Mouse (Mus musculus): ENCODE measurements at regions not wholly inside any gene's neighbourhood (a gene's known extent, or its start where the extent isn't known, plus 50 kb on each side); places are given as distances from the start of the nearest gene placed in this dataset.

DNA sequence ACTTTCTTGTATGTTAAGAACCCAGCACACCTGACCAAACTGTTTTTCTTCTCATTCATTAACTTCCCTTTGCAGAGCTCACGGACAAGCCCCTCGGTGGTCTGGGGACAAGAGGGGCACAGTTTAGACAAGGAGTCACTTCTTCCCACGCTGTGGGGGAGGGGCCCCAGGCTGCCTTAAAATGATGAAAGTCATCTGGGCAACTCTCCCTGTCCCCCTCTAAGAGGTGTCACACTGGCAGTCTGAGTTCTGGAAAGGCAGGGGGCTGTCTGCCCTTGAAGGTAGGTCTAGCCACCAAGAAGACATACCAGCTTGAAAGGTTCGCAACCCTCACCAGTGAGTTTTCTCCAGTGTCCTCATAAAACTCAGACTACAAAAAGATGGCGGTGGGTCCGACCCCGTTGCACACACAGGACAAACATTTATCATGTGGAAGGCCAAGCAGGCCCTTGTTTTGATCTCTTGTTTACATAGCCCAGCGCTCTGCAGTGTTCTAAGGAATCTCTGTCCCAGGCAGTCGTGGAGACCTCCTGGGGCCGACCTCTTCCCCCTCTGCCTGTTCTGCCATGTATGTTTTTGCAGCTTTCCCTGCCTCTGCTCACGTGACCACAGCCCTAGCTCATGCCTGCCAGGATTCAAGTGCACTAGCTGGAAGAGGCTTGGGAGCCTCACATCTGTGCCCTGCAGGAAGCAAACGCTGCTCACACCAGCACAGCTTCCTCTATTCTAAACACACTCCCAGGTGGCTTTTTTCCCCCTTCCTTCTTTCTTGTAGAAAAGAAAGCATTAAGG, 259.2 kb downstream of the Cxcl12 start:
- H3K79me2 ChIP-seq (ENCODE audit: control insufficient read depth, insufficient read depth, low read length, poor library complexity) = no peaks in the 10 kb centered on the region
- TF ChIP-seq POLR2A (IDR thresholded peaks at IDR 0.05; ENCODE audit: control insufficient read depth in 1 of 2, insufficient read depth in 1 of 2, low read depth in 1 of 2, low read length in 2 of 2, poor library complexity in 1 of 2) (no peak), SIN3A (IDR thresholded peaks at IDR 0.05; ENCODE audit: low read length) (no peak), RAD21 (IDR thresholded peaks at IDR 0.05; ENCODE audit: low read depth, low read length) (no peak), MXI1 (IDR thresholded peaks at IDR 0.05; ENCODE audit: low read depth, low read length) (no peak), MEF2A (IDR thresholded peaks at IDR 0.05; ENCODE audit: extremely low read depth, insufficient replicate concordance, low read depth, low read length, poor library complexity, severe bottlenecking) (no peak), RCOR1 (IDR thresholded peaks at IDR 0.05; ENCODE audit: low read depth, low read length) (no peak), NELFE (IDR thresholded peaks at IDR 0.05; ENCODE audit: low read depth, low read length) (no peak), SMC3 (IDR thresholded peaks at IDR 0.05; ENCODE audit: low read depth, low read length) (no peak), ZNF384 (IDR thresholded peaks at IDR 0.05; ENCODE audit: low read depth, low read length) (no peak), NRF1 (IDR thresholded peaks at IDR 0.05; ENCODE audit: insufficient read depth, low read depth, low read length, poor library complexity, severe bottlenecking) (no peak), ZKSCAN1 (IDR thresholded peaks at IDR 0.05; ENCODE audit: low read depth, low read length) (no peak), ELF1 (IDR thresholded peaks at IDR 0.05; ENCODE audit: low read depth, low read length) (no peak), ETS1 (IDR thresholded peaks at IDR 0.05; ENCODE audit: low read depth, low read length) (no peak), MYC (IDR thresholded peaks at IDR 0.05; ENCODE audit: low read depth, low read length) (no peak), POLR2AphosphoS5 (IDR thresholded peaks at IDR 0.05; ENCODE audit: borderline replicate concordance, low read depth, low read length) (no peak), USF1 (IDR thresholded peaks at IDR 0.05; ENCODE audit: low read depth, low read length) (no peak), TCF12 (IDR thresholded peaks at IDR 0.05; ENCODE audit: low read depth, low read length) (no peak)
- no peak overlapping the region for H3K9ac ChIP-seq (ENCODE audit: control insufficient read depth, low read depth, low read length, poor library complexity, severe bottlenecking)
- no peak overlapping the region for H3K4me3 ChIP-seq (ENCODE audit: control insufficient read depth in 1 of 2, insufficient read depth in 1 of 2, low read depth in 2 of 2, low read length in 2 of 2)
- no peak overlapping the region for H3K27ac ChIP-seq (ENCODE audit: control insufficient read depth, low read depth, low read length)
- H3K9me3 ChIP-seq (replicated peaks; ENCODE audit: insufficient read depth, low read length) = no peaks in the 10 kb centered on the region
- no peaks in the 10 kb centered on the region for H3K27me3 ChIP-seq (ENCODE audit: control insufficient read depth in 1 of 2, insufficient read depth in 2 of 2, low read length in 2 of 2)
- no peak for DNase-seq (ENCODE audit: low read depth, low spot score)
- H3K36me3 ChIP-seq (ENCODE audit: control insufficient read depth in 1 of 2, insufficient read depth in 2 of 2, low read length in 2 of 2) = no peaks in the 10 kb centered on the region
- H3K4me1 ChIP-seq (ENCODE audit: control insufficient read depth in 1 of 2, insufficient read depth in 2 of 2, low read length in 2 of 2) = no peaks in the 10 kb centered on the region

DNA sequence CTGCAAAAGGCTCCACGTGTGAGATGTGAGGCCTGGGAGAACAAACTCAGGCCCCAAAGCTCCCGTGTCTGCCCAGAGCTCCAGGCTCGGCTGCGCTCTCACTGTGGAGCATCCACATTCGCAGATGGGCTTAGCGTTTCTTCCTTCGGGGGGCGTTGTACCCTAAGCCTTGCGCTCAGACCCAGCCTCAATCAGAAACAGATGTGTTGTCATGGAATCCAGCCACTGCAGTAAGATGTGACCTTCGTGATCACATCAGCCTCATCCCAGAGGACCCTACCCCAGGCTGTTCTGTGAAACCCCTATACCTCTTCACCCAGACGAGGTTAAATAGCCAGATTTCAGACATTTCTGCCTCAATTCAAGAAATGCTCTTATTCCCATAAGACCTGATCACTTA, 260.1 kb downstream of the Cxcl12 start:
- no peaks in the 10 kb centered on the region for H3K4me1 ChIP-seq (ENCODE audit: control insufficient read depth in 1 of 2, insufficient read depth in 2 of 2, low read length in 2 of 2)
- H3K79me2 ChIP-seq (ENCODE audit: control insufficient read depth, insufficient read depth, low read length, poor library complexity) = no peaks in the 10 kb centered on the region
- H3K27ac ChIP-seq (ENCODE audit: control insufficient read depth, low read depth, low read length) = no peak overlapping the region

More for the DNA sequence above, 260.1 kb downstream of the Cxcl12 start:
- no peak for DNase-seq (ENCODE audit: low read depth, low spot score)
- Histone ChIP-seq H3K4me3 (ENCODE audit: control insufficient read depth in 1 of 2, insufficient read depth in 1 of 2, low read depth in 2 of 2, low read length in 2 of 2) (no peak overlapping the region), H3K27me3 (ENCODE audit: control insufficient read depth in 1 of 2, insufficient read depth in 2 of 2, low read length in 2 of 2) (no peaks in the 10 kb centered on the region), H3K9ac (ENCODE audit: control insufficient read depth, low read depth, low read length, poor library complexity, severe bottlenecking) (no peak overlapping the region), H3K36me3 (ENCODE audit: control insufficient read depth in 1 of 2, insufficient read depth in 2 of 2, low read length in 2 of 2) (no peaks in the 10 kb centered on the region), H3K9me3 (replicated peaks; ENCODE audit: insufficient read depth, low read length) (no peaks in the 10 kb centered on the region)
- no peak for TF ChIP-seq RCOR1 (IDR thresholded peaks at IDR 0.05; ENCODE audit: low read depth, low read length)
- no peak for TF ChIP-seq ZKSCAN1 (IDR thresholded peaks at IDR 0.05; ENCODE audit: low read depth, low read length)
- no peak for TF ChIP-seq GABPA (IDR thresholded peaks at IDR 0.05; ENCODE audit: low read depth, low read length)
- TF ChIP-seq MEF2A (IDR thresholded peaks at IDR 0.05; ENCODE audit: extremely low read depth, insufficient replicate concordance, low read depth, low read length, poor library complexity, severe bottlenecking) = no peak
- TF ChIP-seq BHLHE40 (IDR thresholded peaks at IDR 0.05; ENCODE audit: borderline replicate concordance, low read depth, low read length) = no peak
- no peak for TF ChIP-seq E2F4 (IDR thresholded peaks at IDR 0.05; ENCODE audit: borderline replicate concordance, low read depth, low read length)
- no peak for TF ChIP-seq JUND (IDR thresholded peaks at IDR 0.05; ENCODE audit: low read depth, low read length)
- no peak for TF ChIP-seq USF2 (IDR thresholded peaks at IDR 0.05; ENCODE audit: borderline replicate concordance in 1 of 2, insufficient read depth in 1 of 2, low read depth in 1 of 2, low read length in 2 of 2)
- TF ChIP-seq ELF1 (IDR thresholded peaks at IDR 0.05; ENCODE audit: low read depth, low read length) = no peak
- TF ChIP-seq USF1 (IDR thresholded peaks at IDR 0.05; ENCODE audit: low read depth, low read length) = no peak
- TF ChIP-seq POLR2AphosphoS2 (IDR thresholded peaks at IDR 0.05; ENCODE audit: low read length) = no peak
